ENCODE assay signal across 18 mouse cellular contexts in genomic region chr10:13705771-13706170, GRCm38 (mm10).
DNase-seq lines count a peak whose midpoint lies in the region; ATAC-seq and TF ChIP-seq lines count a peak whose summit lies in the region.
"Had no signal": no experiment of that assay in that cellular context is flagged by ENCODE, and none has a peak within 500 bp of the region (broad histone marks: within the 10 kb centered on the region; RNA-seq: fewer than 3 reads in every experiment).

No protein-coding gene starts in this region.

- no peak overlapping the region for H3K4me3 ChIP-seq in lung, embryonic 14.5 days (ENCODE audit: low read depth, low read length)
- no peak overlapping the region for H3K4me3 ChIP-seq in lung, adult 2 months (replicated peaks; ENCODE audit: extremely low read depth, low read depth, low read length)
- no peak overlapping the region for H3K4me3 ChIP-seq in midbrain, embryonic 15.5 days
- no peak overlapping the region for H3K4me3 ChIP-seq in hindbrain, postnatal 0 days (ENCODE audit: low read length)
- H3K4me3 ChIP-seq: embryonic facial prominence, embryonic 13.5 days; forebrain, embryonic 12.5 days; intestine, embryonic 15.5 days; limb, embryonic 12.5 days; neural tube, embryonic 13.5 days had no signal

- no peak overlapping the region for H3K4me2 ChIP-seq in lung, embryonic 14.5 days
- no peak overlapping the region for H3K4me2 ChIP-seq in midbrain, embryonic 15.5 days
- H3K4me2 ChIP-seq in hindbrain, postnatal 0 days (ENCODE audit: low read depth, low read length) = no peak overlapping the region
- H3K4me2 ChIP-seq: embryonic facial prominence, embryonic 13.5 days; forebrain, embryonic 12.5 days; intestine, embryonic 15.5 days; limb, embryonic 12.5 days; neural tube, embryonic 13.5 days had no signal

- TF ChIP-seq CTCF in lung, embryonic 14.5 days (IDR thresholded peaks at IDR 0.05; ENCODE audit: low read depth) = no peak
- TF ChIP-seq CTCF in lung, adult 2 months (IDR thresholded peaks at IDR 0.05; ENCODE audit: insufficient read depth, low read length) = no peak
- TF ChIP-seq CTCF in hindbrain, postnatal 0 days (IDR thresholded peaks at IDR 0.05; ENCODE audit: low read depth) = no peak

- H3K27ac ChIP-seq in lung, embryonic 14.5 days (ENCODE audit: low read depth) = no peak overlapping the region
- H3K27ac ChIP-seq in midbrain, embryonic 15.5 days = no peak overlapping the region
- no peak overlapping the region for H3K27ac ChIP-seq in hindbrain, postnatal 0 days
- H3K27ac ChIP-seq: embryonic facial prominence, embryonic 13.5 days; forebrain, embryonic 12.5 days; intestine, embryonic 15.5 days; limb, embryonic 12.5 days; neural tube, embryonic 13.5 days had no signal

- no peaks in the 10 kb centered on the region for H3K4me1 ChIP-seq in lung, embryonic 14.5 days (ENCODE audit: insufficient read depth)
- H3K4me1 ChIP-seq in lung, adult 2 months (ENCODE audit: control insufficient read depth, insufficient read depth, low read length) = no peaks in the 10 kb centered on the region
- H3K4me1 ChIP-seq in midbrain, embryonic 15.5 days = no peaks in the 10 kb centered on the region
- no peaks in the 10 kb centered on the region for H3K4me1 ChIP-seq in hindbrain, postnatal 0 days (ENCODE audit: insufficient read depth, low read length)
- H3K4me1 ChIP-seq: forebrain, embryonic 12.5 days; intestine, embryonic 15.5 days; neural tube, embryonic 13.5 days had no signal

- peak; percentile 56; the same call in 1 of the 2 replicates for ATAC-seq in lung, embryonic 14.5 days (ENCODE audit: insufficient read depth)
- peak; percentile 60; the same call in 1 of the 2 replicates for ATAC-seq in midbrain, embryonic 15.5 days (replicated peaks)
- ATAC-seq in CD4-positive, CD25-positive, alpha-beta regulatory T cell, adult 4 months = no peak
- no peak for ATAC-seq in hindbrain, postnatal 0 days
- ATAC-seq: intestine, embryonic 15.5 days had no signal

- intact Hi-C loops in heart, postnatal 36 days (cut with DNase I) = no loop called here

- H3K9ac ChIP-seq in lung, embryonic 14.5 days = no peak overlapping the region
- H3K9ac ChIP-seq in midbrain, embryonic 15.5 days = no peak overlapping the region
- no peak overlapping the region for H3K9ac ChIP-seq in hindbrain, postnatal 0 days (replicated peaks; ENCODE audit: low read length)
- H3K9ac ChIP-seq: embryonic facial prominence, embryonic 13.5 days; forebrain, embryonic 12.5 days; intestine, embryonic 15.5 days; limb, embryonic 12.5 days; neural tube, embryonic 13.5 days had no signal

- no peaks in the 10 kb centered on the region for H3K27me3 ChIP-seq in lung, embryonic 14.5 days (ENCODE audit: insufficient read depth, low read length)
- H3K27me3 ChIP-seq in midbrain, embryonic 15.5 days (replicated peaks) = no peaks in the 10 kb centered on the region
- no peaks in the 10 kb centered on the region for H3K27me3 ChIP-seq in hindbrain, postnatal 0 days (ENCODE audit: insufficient read depth, low read length)
- H3K27me3 ChIP-seq: embryonic facial prominence, embryonic 13.5 days; forebrain, embryonic 12.5 days; intestine, embryonic 15.5 days had no signal

- 35% methylated on average over 4 of the region's 4 CpGs for WGBS in lung, embryonic 14.5 days
- WGBS in lung, adult 2 months = 62% methylated on average over 4 of the region's 4 CpGs
- 41% methylated on average over 4 of the region's 4 CpGs for WGBS in midbrain, embryonic 15.5 days
- 34% methylated on average over 4 of the region's 4 CpGs for WGBS in hindbrain, postnatal 0 days

- peak; percentile 39 for DNase-seq in embryo, embryonic 10 days (ENCODE audit: low spot score)
- DNase-seq in embryo, embryonic 9.5 days (ENCODE audit: extremely low spot score) = no peak
- DNase-seq in lung, embryonic 14.5 days = peak; percentile 47
- DNase-seq in lung, adult 2 months = no peak
- peak; percentile 43 for DNase-seq in heart, postnatal 36 days
- DNase-seq in hindbrain, postnatal 0 days (ENCODE audit: low spot score) = no peak
- DNase-seq: adrenal gland, adult 8-10 months; gastrocnemius, postnatal 10 days; kidney, postnatal 36 days; spleen, adult 18-20 months; thymus, postnatal 4 days had no signal

- no peaks in the 10 kb centered on the region for H3K36me3 ChIP-seq in lung, embryonic 14.5 days (ENCODE audit: insufficient read depth)
- H3K36me3 ChIP-seq in midbrain, embryonic 15.5 days (replicated peaks) = no peaks in the 10 kb centered on the region
- no peaks in the 10 kb centered on the region for H3K36me3 ChIP-seq in hindbrain, postnatal 0 days (ENCODE audit: insufficient read depth, low read length)
- H3K36me3 ChIP-seq: embryonic facial prominence, embryonic 13.5 days; forebrain, embryonic 12.5 days; intestine, embryonic 15.5 days; limb, embryonic 12.5 days; neural tube, embryonic 13.5 days had no signal

- no peak for TF ChIP-seq POLR2A in lung, adult 2 months (IDR thresholded peaks at IDR 0.05; ENCODE audit: borderline replicate concordance, extremely low read depth, low read depth, low read length)

- no peaks in the 10 kb centered on the region for H3K9me3 ChIP-seq in lung, embryonic 14.5 days (ENCODE audit: low read depth, low read length)
- no peaks in the 10 kb centered on the region for H3K9me3 ChIP-seq in midbrain, embryonic 15.5 days
- no peaks in the 10 kb centered on the region for H3K9me3 ChIP-seq in hindbrain, postnatal 0 days (ENCODE audit: low read length)
- H3K9me3 ChIP-seq: embryonic facial prominence, embryonic 13.5 days; forebrain, embryonic 12.5 days; intestine, embryonic 15.5 days; limb, embryonic 12.5 days; neural tube, embryonic 13.5 days had no signal

Comparison
In these comparisons a context has a peak if more than half of its experiments do, and no peak if none do; other contexts are left out.
1. DNase-seq: peak in embryo, embryonic 10 days (single experiment), lung, embryonic 14.5 days (single experiment) and heart, postnatal 36 days (2 of 2); none in embryo, embryonic 9.5 days (single experiment), lung, adult 2 months (single experiment) and hindbrain, postnatal 0 days (single experiment).
2. ATAC-seq: peak in lung, embryonic 14.5 days (single experiment) and midbrain, embryonic 15.5 days (single experiment); none in CD4-positive, CD25-positive, alpha-beta regulatory T cell, adult 4 months (single experiment) and hindbrain, postnatal 0 days (single experiment).